Mouse (Mus musculus): ENCODE data around the gene Rangrf. TPM values are rescaled to one million over a fixed set of nuclear protein-coding genes. Genes with fewer than 3 reads are reported as not detected.

Gene Rangrf
- polyA plus RNA-seq, 1 experiment: 98.6 TPM

- Histone ChIP-seq H3K9me3 (replicated peaks; ENCODE audit: control insufficient read depth, insufficient read depth, low read length, poor library complexity, severe bottlenecking) (no peaks in the 10 kb centered on the region), H3K4me1 (ENCODE audit: control insufficient read depth, insufficient read depth, low read length) (peaks cover 4% of the 10 kb centered on the region), H3K27ac (ENCODE audit: insufficient read depth, low read length) (no peak within 1 kb of the TSS), H3K4me3 (ENCODE audit: low read depth, low read length) (peak within 1 kb of the TSS; percentile 69), H3K9ac (ENCODE audit: low read depth, poor library complexity, severe bottlenecking) (peak within 1 kb of the TSS; percentile 21; the same call in 1 of the 2 replicates), H3K27me3 (ENCODE audit: control insufficient read depth, insufficient read depth, low read length, poor library complexity, severe bottlenecking) (no peaks in the 10 kb centered on the region), H3K36me3 (ENCODE audit: control insufficient read depth, insufficient read depth, low read length, poor library complexity, severe bottlenecking) (no peaks in the 10 kb centered on the region)
- TF ChIP-seq EP300 (IDR thresholded peaks at IDR 0.05; ENCODE audit: insufficient read depth, low read depth, low read length) (no peak), POLR2A (IDR thresholded peaks at IDR 0.05; ENCODE audit: insufficient read depth, low read length) (no peak)
Measured at GRCm38 (mm10) chr11:68957308-68957707, 17.7 kb downstream of the Rangrf start, which contains the start of gene Arhgef15. Gene Arhgef15, minus strand, starts transcription at chr11:68957480.

- no peaks in the 10 kb centered on the region for H3K9me3 ChIP-seq (replicated peaks; ENCODE audit: control insufficient read depth, insufficient read depth, low read length, poor library complexity, severe bottlenecking)
- TF ChIP-seq CTCF (IDR thresholded peaks at IDR 0.05; ENCODE audit: low read depth, low read length): no peak
- no peak for TF ChIP-seq POLR2A (IDR thresholded peaks at IDR 0.05; ENCODE audit: insufficient read depth, low read length)
- no peak for TF ChIP-seq EP300 (IDR thresholded peaks at IDR 0.05; ENCODE audit: insufficient read depth, low read depth, low read length)
- H3K9ac ChIP-seq (ENCODE audit: low read depth, poor library complexity, severe bottlenecking): peak overlapping the region; percentile 21; the same call in 1 of the 2 replicates
- H3K4me3 ChIP-seq (ENCODE audit: low read depth, low read length): peak overlapping the region; percentile 69
- no peaks in the 10 kb centered on the region for H3K36me3 ChIP-seq (ENCODE audit: control insufficient read depth, insufficient read depth, low read length, poor library complexity, severe bottlenecking)
- peaks cover 3% of the 10 kb centered on the region for H3K4me1 ChIP-seq (ENCODE audit: control insufficient read depth, insufficient read depth, low read length)
- no peaks in the 10 kb centered on the region for H3K27me3 ChIP-seq (ENCODE audit: control insufficient read depth, insufficient read depth, low read length, poor library complexity, severe bottlenecking)
- no peak overlapping the region for H3K27ac ChIP-seq (ENCODE audit: insufficient read depth, low read length)
Measured at GRCm38 (mm10) chr11:68956697-68957096, 18.3 kb downstream of the Rangrf start.

GRCm38 (mm10) chr11:68956107-68956506 is 18.9 kb downstream of the Rangrf start:
- no peaks in the 10 kb centered on the region for H3K27me3 ChIP-seq (ENCODE audit: control insufficient read depth, insufficient read depth, low read length, poor library complexity, severe bottlenecking)
- H3K4me3 ChIP-seq (ENCODE audit: low read depth, low read length): no peak overlapping the region
- TF ChIP-seq CTCF (IDR thresholded peaks at IDR 0.05; ENCODE audit: low read depth, low read length) (no peak), EP300 (IDR thresholded peaks at IDR 0.05; ENCODE audit: insufficient read depth, low read depth, low read length) (no peak), POLR2A (IDR thresholded peaks at IDR 0.05; ENCODE audit: insufficient read depth, low read length) (no peak)
- peak overlapping the region; percentile 21; the same call in 1 of the 2 replicates for H3K9ac ChIP-seq (ENCODE audit: low read depth, poor library complexity, severe bottlenecking)
- no peaks in the 10 kb centered on the region for H3K36me3 ChIP-seq (ENCODE audit: control insufficient read depth, insufficient read depth, low read length, poor library complexity, severe bottlenecking)
- no peaks in the 10 kb centered on the region for H3K9me3 ChIP-seq (replicated peaks; ENCODE audit: control insufficient read depth, insufficient read depth, low read length, poor library complexity, severe bottlenecking)
- no peak overlapping the region for H3K27ac ChIP-seq (ENCODE audit: insufficient read depth, low read length)
- peaks cover 2% of the 10 kb centered on the region for H3K4me1 ChIP-seq (ENCODE audit: control insufficient read depth, insufficient read depth, low read length)

- Histone ChIP-seq H3K9ac (ENCODE audit: low read depth, poor library complexity, severe bottlenecking) (no peak overlapping the region), H3K27me3 (ENCODE audit: control insufficient read depth, insufficient read depth, low read length, poor library complexity, severe bottlenecking) (no peaks in the 10 kb centered on the region), H3K36me3 (ENCODE audit: control insufficient read depth, insufficient read depth, low read length, poor library complexity, severe bottlenecking) (no peaks in the 10 kb centered on the region), H3K27ac (ENCODE audit: insufficient read depth, low read length) (no peak overlapping the region), H3K9me3 (replicated peaks; ENCODE audit: control insufficient read depth, insufficient read depth, low read length, poor library complexity, severe bottlenecking) (no peaks in the 10 kb centered on the region), H3K4me1 (ENCODE audit: control insufficient read depth, insufficient read depth, low read length) (peaks cover 2% of the 10 kb centered on the region), H3K4me3 (ENCODE audit: low read depth, low read length) (no peak overlapping the region)
- TF ChIP-seq CTCF (IDR thresholded peaks at IDR 0.05; ENCODE audit: low read depth, low read length) (no peak), POLR2A (IDR thresholded peaks at IDR 0.05; ENCODE audit: insufficient read depth, low read length) (no peak), EP300 (IDR thresholded peaks at IDR 0.05; ENCODE audit: insufficient read depth, low read depth, low read length) (no peak)
Measured at GRCm38 (mm10) chr11:68955473-68955872, 19.5 kb downstream of the Rangrf start.

GRCm38 (mm10) chr11:68954408-68954807 is 20.6 kb downstream of the Rangrf start:
- peaks cover 2% of the 10 kb centered on the region for H3K4me1 ChIP-seq (ENCODE audit: control insufficient read depth, insufficient read depth, low read length)
- H3K9ac ChIP-seq (ENCODE audit: low read depth, poor library complexity, severe bottlenecking): peak overlapping the region; percentile 27
- H3K9me3 ChIP-seq (replicated peaks; ENCODE audit: control insufficient read depth, insufficient read depth, low read length, poor library complexity, severe bottlenecking): no peaks in the 10 kb centered on the region
- no peak for TF ChIP-seq EP300 (IDR thresholded peaks at IDR 0.05; ENCODE audit: insufficient read depth, low read depth, low read length)
- no peak for TF ChIP-seq POLR2A (IDR thresholded peaks at IDR 0.05; ENCODE audit: insufficient read depth, low read length)
- no peak for TF ChIP-seq CTCF (IDR thresholded peaks at IDR 0.05; ENCODE audit: low read depth, low read length)
- H3K27ac ChIP-seq (ENCODE audit: insufficient read depth, low read length): no peak overlapping the region
- no peaks in the 10 kb centered on the region for H3K36me3 ChIP-seq (ENCODE audit: control insufficient read depth, insufficient read depth, low read length, poor library complexity, severe bottlenecking)
- H3K4me3 ChIP-seq (ENCODE audit: low read depth, low read length): peak overlapping the region; percentile 76
- no peaks in the 10 kb centered on the region for H3K27me3 ChIP-seq (ENCODE audit: control insufficient read depth, insufficient read depth, low read length, poor library complexity, severe bottlenecking)

GRCm38 (mm10) chr11:68953903-68954302 is 21.1 kb downstream of the Rangrf start:
- H3K9ac ChIP-seq (ENCODE audit: low read depth, poor library complexity, severe bottlenecking): peak overlapping the region; percentile 27
- TF ChIP-seq EP300 (IDR thresholded peaks at IDR 0.05; ENCODE audit: insufficient read depth, low read depth, low read length) (no peak), CTCF (IDR thresholded peaks at IDR 0.05; ENCODE audit: low read depth, low read length) (no peak), POLR2A (IDR thresholded peaks at IDR 0.05; ENCODE audit: insufficient read depth, low read length) (no peak)

More at GRCm38 (mm10) chr11:68953903-68954302, 21.1 kb downstream of the Rangrf start:
- H3K27me3 ChIP-seq (ENCODE audit: control insufficient read depth, insufficient read depth, low read length, poor library complexity, severe bottlenecking): no peaks in the 10 kb centered on the region
- no peaks in the 10 kb centered on the region for H3K36me3 ChIP-seq (ENCODE audit: control insufficient read depth, insufficient read depth, low read length, poor library complexity, severe bottlenecking)
- peak overlapping the region; percentile 76 for H3K4me3 ChIP-seq (ENCODE audit: low read depth, low read length)
- no peaks in the 10 kb centered on the region for H3K9me3 ChIP-seq (replicated peaks; ENCODE audit: control insufficient read depth, insufficient read depth, low read length, poor library complexity, severe bottlenecking)
- no peak overlapping the region for H3K27ac ChIP-seq (ENCODE audit: insufficient read depth, low read length)
- peaks cover 2% of the 10 kb centered on the region for H3K4me1 ChIP-seq (ENCODE audit: control insufficient read depth, insufficient read depth, low read length)

All from ES-Bruce4 (cell line).